Mouse (Mus musculus): ENCODE data around the gene Fxyd1. TPM values are rescaled to one million over a fixed set of nuclear protein-coding genes. Genes with fewer than 3 reads are reported as not detected.
A peak's percentile ranks its signal among the peaks of the same experiment; 100 is the strongest.

Fxyd1 gene
- polyA plus RNA-seq, 1 experiment from 2014 or later = 12.5 TPM

DNA sequence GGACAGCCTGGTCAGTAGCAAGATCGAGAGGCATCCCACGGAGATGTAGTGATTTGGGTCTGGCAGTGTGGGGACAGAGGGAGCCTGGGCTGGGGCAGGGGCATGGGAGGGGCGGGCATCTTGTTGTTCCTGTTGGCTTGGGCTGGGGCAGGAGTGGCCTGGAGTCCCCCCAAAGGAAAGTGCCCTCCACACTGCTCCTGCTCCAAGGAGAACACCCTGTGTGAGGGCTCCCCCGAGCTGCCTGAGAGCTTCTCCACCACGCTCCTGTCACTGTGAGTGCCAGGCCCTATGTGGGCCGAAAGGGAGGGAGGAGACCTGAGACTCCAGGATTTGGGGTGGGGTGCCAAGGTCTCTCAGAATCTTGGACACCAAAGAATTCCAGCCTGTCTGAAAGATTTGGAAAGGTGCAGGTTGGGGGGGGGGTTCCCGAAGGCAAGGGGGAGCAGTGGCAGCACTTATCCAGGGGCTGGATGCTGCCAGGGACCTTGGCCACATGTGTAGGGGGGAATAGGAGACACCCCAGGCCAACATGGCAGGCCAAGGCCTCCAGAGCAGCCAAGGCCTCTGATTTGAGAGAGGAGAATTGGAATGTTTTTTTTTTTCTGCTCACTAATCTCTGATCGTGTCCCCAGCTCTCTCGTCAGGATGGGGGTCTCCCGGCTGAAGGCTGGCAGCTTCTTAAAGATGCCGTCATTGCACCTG is 3.1 kb upstream of the Fxyd1 start:
- ATAC-seq (ENCODE audit: insufficient number of reproducible peaks, low FRiP score, low TSS enrichment, low read depth) = no peak
- no peak overlapping the region for H3K4me3 ChIP-seq (ENCODE audit: low read depth, low read length)
- H3K9me3 ChIP-seq (ENCODE audit: control insufficient read depth, low read length) = no peaks in the 10 kb centered on the region
- H3K4me1 ChIP-seq (ENCODE audit: control insufficient read depth, insufficient read depth, low read length) = peaks cover 5% of the 10 kb centered on the region
- H3K27ac ChIP-seq (replicated peaks; ENCODE audit: low read depth, low read length) = no peak overlapping the region
- no peaks in the 10 kb centered on the region for H3K36me3 ChIP-seq (ENCODE audit: control insufficient read depth, insufficient read depth, low read length)
- no peak overlapping the region for H3K9ac ChIP-seq (ENCODE audit: low read length)
- no peak for DNase-seq (ENCODE audit: low spot score)
- 69% methylated on average over 11 of the region's 11 CpGs for whole genome bisulfite sequencing
- no peaks in the 10 kb centered on the region for H3K27me3 ChIP-seq (ENCODE audit: control insufficient read depth, insufficient read depth, low read length)
- no peak overlapping the region for H3K4me2 ChIP-seq (ENCODE audit: low read depth, severe bottlenecking)

DNA sequence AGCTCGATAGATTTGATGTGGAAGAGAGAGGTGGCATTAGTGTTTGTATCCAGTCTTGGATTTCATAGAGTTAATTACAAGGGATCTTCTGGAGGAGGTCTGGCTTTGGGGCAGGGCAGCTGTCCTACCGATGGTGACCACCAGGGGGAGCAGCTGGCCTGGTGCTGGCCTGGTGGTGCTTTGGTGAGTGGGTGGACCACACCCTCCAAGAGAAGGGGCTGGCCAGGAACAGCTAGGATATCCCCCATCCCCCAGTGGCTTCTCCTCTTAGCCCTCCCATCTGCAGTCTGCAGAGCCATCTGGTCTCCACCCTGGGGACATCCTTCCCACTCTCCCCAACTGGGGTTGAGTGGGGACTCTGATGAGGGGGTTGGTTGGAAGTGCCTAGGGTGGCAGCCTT is 2.1 kb upstream of the Fxyd1 start, which contains the start of gene Lgi4:
Gene Lgi4 (plus strand): TSS at position 235 of the 400 bp plus-strand sequence.
- DNase-seq (ENCODE audit: low spot score) (peak; percentile 92), ATAC-seq (ENCODE audit: insufficient number of reproducible peaks, low FRiP score, low TSS enrichment, low read depth) (no peak)
- Histone ChIP-seq H3K27ac (replicated peaks; ENCODE audit: low read depth, low read length) (no peak within 1 kb of the TSS), H3K27me3 (ENCODE audit: control insufficient read depth, insufficient read depth, low read length) (peaks cover 6% of the 10 kb centered on the region; the same call in 1 of the 2 replicates), H3K36me3 (ENCODE audit: control insufficient read depth, insufficient read depth, low read length) (no peaks in the 10 kb centered on the region), H3K9me3 (ENCODE audit: control insufficient read depth, low read length) (no peaks in the 10 kb centered on the region), H3K4me2 (ENCODE audit: low read depth, severe bottlenecking) (no peak within 1 kb of the TSS), H3K4me3 (ENCODE audit: low read depth, low read length) (no peak within 1 kb of the TSS), H3K9ac (ENCODE audit: low read length) (no peak within 1 kb of the TSS), H3K4me1 (ENCODE audit: control insufficient read depth, insufficient read depth, low read length) (peaks cover 8% of the 10 kb centered on the region)
- WGBS = 0% methylated on average over 2 of the region's 2 CpGs

DNA sequence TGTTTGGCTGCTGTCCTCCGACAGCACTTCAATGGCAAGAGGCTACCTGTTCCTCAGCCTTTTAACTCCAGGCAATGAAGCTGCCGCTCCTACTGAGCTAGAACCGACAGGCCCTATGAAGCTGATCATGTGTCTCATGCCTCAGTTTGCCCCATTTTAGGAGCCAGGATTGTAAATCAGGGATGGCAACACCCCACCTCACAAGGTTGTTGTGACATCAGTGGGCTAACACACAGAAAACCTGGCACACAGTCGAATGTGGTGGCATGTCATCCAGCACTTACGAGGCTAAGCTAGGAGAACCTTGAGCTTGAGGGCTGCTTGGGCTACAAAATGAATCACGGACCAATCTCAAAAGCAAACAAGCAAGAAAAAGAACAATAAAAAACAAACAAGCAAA is 1.2 kb upstream of the Fxyd1 start:
- no peak overlapping the region for H3K4me3 ChIP-seq (ENCODE audit: low read depth, low read length)
- H3K36me3 ChIP-seq (ENCODE audit: control insufficient read depth, insufficient read depth, low read length) = no peaks in the 10 kb centered on the region
- H3K4me2 ChIP-seq (ENCODE audit: low read depth, severe bottlenecking) = no peak overlapping the region
- H3K4me1 ChIP-seq (ENCODE audit: control insufficient read depth, insufficient read depth, low read length) = peaks cover 8% of the 10 kb centered on the region
- no peak overlapping the region for H3K9ac ChIP-seq (ENCODE audit: low read length)
- 79% methylated on average over 6 of the region's 6 CpGs for WGBS
- peaks cover 13% of the 10 kb centered on the region for H3K27me3 ChIP-seq (ENCODE audit: control insufficient read depth, insufficient read depth, low read length)
- no peak overlapping the region for H3K27ac ChIP-seq (replicated peaks; ENCODE audit: low read depth, low read length)
- H3K9me3 ChIP-seq (ENCODE audit: control insufficient read depth, low read length) = no peaks in the 10 kb centered on the region
- no peak for DNase-seq (ENCODE audit: low spot score)
- ATAC-seq (ENCODE audit: insufficient number of reproducible peaks, low FRiP score, low TSS enrichment, low read depth) = no peak

DNA sequence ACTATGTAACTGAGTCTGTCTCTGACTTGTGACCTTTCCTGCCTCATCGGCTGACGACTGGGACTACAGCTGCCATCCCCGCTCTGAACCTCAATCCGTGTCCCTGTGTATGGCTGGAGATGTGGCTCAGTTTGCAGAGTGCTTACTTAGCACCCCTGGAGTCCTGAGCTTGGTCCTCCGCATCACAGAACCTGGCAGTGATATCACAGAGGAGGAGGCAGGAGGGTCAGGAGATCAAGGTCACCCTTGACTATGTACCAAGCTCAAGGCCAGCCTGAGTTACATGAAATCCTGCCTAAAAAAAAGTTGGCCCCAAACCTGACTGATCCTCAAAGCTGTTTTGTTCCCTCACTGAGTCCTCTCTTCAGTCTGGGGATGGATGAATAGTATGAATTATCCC is 731 bp upstream of the Fxyd1 start:
- no peak overlapping the region for H3K27ac ChIP-seq (replicated peaks; ENCODE audit: low read depth, low read length)
- WGBS = 59% methylated on average over 5 of the region's 5 CpGs

DNA sequence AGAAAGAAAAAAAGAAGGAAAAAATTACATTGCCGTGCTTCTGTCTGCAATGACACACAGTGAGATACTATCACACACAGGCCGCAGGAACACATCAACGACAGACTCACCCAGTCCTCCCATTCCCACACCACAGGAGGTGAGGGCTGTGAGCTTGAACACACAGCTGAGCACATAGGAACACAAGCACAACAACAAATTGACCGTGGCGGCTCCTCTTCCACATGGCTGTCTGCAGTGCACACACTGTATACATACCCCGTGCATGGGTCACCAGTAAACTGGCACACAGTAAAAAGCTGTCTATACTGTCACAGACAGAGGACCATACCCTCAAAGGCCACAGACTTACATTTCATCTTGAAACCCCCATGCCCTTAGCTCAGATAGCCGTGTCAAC is 551 bp downstream of the Fxyd1 start:
- Histone ChIP-seq H3K36me3 (ENCODE audit: control insufficient read depth, insufficient read depth, low read length) (no peaks in the 10 kb centered on the region), H3K9ac (ENCODE audit: low read length) (no peak overlapping the region), H3K27ac (replicated peaks; ENCODE audit: low read depth, low read length) (no peak overlapping the region), H3K27me3 (ENCODE audit: control insufficient read depth, insufficient read depth, low read length) (peaks cover 29% of the 10 kb centered on the region), H3K9me3 (ENCODE audit: control insufficient read depth, low read length) (no peaks in the 10 kb centered on the region), H3K4me1 (ENCODE audit: control insufficient read depth, insufficient read depth, low read length) (peaks cover 18% of the 10 kb centered on the region), H3K4me3 (ENCODE audit: low read depth, low read length) (no peak overlapping the region), H3K4me2 (ENCODE audit: low read depth, severe bottlenecking) (no peak overlapping the region)
- WGBS = 84% methylated on average over 7 of the region's 7 CpGs
- DNase-seq (ENCODE audit: low spot score) = no peak
- no peak for ATAC-seq (ENCODE audit: insufficient number of reproducible peaks, low FRiP score, low TSS enrichment, low read depth)

More for the DNA sequence above, 731 bp upstream of the Fxyd1 start:
- peaks cover 16% of the 10 kb centered on the region for H3K27me3 ChIP-seq (ENCODE audit: control insufficient read depth, insufficient read depth, low read length)
- ATAC-seq (ENCODE audit: insufficient number of reproducible peaks, low FRiP score, low TSS enrichment, low read depth) = no peak
- no peaks in the 10 kb centered on the region for H3K36me3 ChIP-seq (ENCODE audit: control insufficient read depth, insufficient read depth, low read length)
- no peak overlapping the region for H3K4me3 ChIP-seq (ENCODE audit: low read depth, low read length)
- DNase-seq (ENCODE audit: low spot score) = no peak
- H3K4me2 ChIP-seq (ENCODE audit: low read depth, severe bottlenecking) = no peak overlapping the region
- H3K9ac ChIP-seq (ENCODE audit: low read length) = no peak overlapping the region
- peaks cover 11% of the 10 kb centered on the region for H3K4me1 ChIP-seq (ENCODE audit: control insufficient read depth, insufficient read depth, low read length)
- H3K9me3 ChIP-seq (ENCODE audit: control insufficient read depth, low read length) = no peaks in the 10 kb centered on the region

DNA sequence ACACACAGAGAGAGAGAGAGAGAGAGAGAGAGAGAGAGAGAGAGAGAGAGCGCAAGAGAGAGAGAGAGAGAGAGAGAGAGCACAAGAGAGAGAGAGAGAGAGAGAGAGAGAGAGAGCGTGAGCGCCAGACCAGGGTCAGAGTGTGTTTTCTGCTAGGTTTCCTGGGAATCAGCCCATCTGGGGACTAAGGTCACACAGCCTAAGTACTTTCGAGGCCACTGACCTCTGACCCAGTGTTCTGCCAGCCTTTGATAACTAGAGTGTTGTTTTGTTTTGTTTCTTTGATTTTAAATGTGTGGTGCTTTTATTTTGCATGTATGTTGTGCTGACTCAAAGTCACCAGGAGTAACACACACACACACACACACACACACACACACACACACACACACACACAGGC is 1.1 kb downstream of the Fxyd1 start:
- peak overlapping the region; percentile 39; the same call in 1 of the 2 replicates for H3K4me2 ChIP-seq (ENCODE audit: low read depth, severe bottlenecking)
- H3K9ac ChIP-seq (ENCODE audit: low read length) = no peak overlapping the region
- no peaks in the 10 kb centered on the region for H3K36me3 ChIP-seq (ENCODE audit: control insufficient read depth, insufficient read depth, low read length)
- H3K27ac ChIP-seq (replicated peaks; ENCODE audit: low read depth, low read length) = no peak overlapping the region
- 23% methylated on average over 3 of the region's 4 CpGs for WGBS
- ATAC-seq (ENCODE audit: insufficient number of reproducible peaks, low FRiP score, low TSS enrichment, low read depth) = no peak
- no peaks in the 10 kb centered on the region for H3K9me3 ChIP-seq (ENCODE audit: control insufficient read depth, low read length)
- H3K4me3 ChIP-seq (ENCODE audit: low read depth, low read length) = no peak overlapping the region
- no peak for DNase-seq (ENCODE audit: low spot score)
- H3K4me1 ChIP-seq (ENCODE audit: control insufficient read depth, insufficient read depth, low read length) = peaks cover 24% of the 10 kb centered on the region
- peaks cover 35% of the 10 kb centered on the region for H3K27me3 ChIP-seq (ENCODE audit: control insufficient read depth, insufficient read depth, low read length)

DNA sequence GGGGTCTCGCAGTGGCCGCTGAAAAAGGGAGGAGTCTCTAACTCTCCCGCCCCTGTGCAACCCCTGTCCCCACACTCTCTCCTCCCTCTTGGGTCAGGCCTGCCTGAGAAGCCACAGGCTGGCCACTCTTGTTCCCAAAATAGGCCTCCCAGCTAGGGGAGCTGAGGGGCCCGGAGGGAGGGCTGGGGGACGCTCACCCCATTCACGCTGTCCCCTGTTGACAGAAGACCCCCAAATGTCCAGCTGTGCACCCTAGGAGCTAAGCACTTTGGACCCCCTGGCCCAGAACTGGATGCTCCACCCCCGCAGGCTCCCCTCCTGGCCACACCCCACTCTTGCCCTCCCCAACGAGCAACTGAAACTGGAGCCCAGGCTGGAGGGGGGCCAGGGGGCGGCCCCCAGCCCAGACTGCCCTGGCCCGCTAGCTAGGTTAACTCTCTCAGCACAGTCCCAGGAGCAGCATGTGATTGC is 1.6 kb downstream of the Fxyd1 start:
- no peaks in the 10 kb centered on the region for H3K36me3 ChIP-seq (ENCODE audit: control insufficient read depth, insufficient read depth, low read length)
- DNase-seq (ENCODE audit: low spot score) (peak; percentile 65), ATAC-seq (ENCODE audit: insufficient number of reproducible peaks, low FRiP score, low TSS enrichment, low read depth) (peak; percentile 74)
- H3K4me1 ChIP-seq (ENCODE audit: control insufficient read depth, insufficient read depth, low read length) = peaks cover 27% of the 10 kb centered on the region
- WGBS = 4% methylated on average over 10 of the region's 10 CpGs
- H3K27ac ChIP-seq (replicated peaks; ENCODE audit: low read depth, low read length) = 0 out of 2 replicates have a peak overlapping the region, but pooled peaks have one; percentile 14
- H3K4me2 ChIP-seq (ENCODE audit: low read depth, severe bottlenecking) = peak overlapping the region; percentile 39; the same call in 1 of the 2 replicates
- H3K9me3 ChIP-seq (ENCODE audit: control insufficient read depth, low read length) = no peaks in the 10 kb centered on the region
- peaks cover 40% of the 10 kb centered on the region for H3K27me3 ChIP-seq (ENCODE audit: control insufficient read depth, insufficient read depth, low read length)
- peak overlapping the region; percentile 22; the same call in 1 of the 2 replicates for H3K9ac ChIP-seq (ENCODE audit: low read length)
- H3K4me3 ChIP-seq (ENCODE audit: low read depth, low read length) = no peak overlapping the region

DNA sequence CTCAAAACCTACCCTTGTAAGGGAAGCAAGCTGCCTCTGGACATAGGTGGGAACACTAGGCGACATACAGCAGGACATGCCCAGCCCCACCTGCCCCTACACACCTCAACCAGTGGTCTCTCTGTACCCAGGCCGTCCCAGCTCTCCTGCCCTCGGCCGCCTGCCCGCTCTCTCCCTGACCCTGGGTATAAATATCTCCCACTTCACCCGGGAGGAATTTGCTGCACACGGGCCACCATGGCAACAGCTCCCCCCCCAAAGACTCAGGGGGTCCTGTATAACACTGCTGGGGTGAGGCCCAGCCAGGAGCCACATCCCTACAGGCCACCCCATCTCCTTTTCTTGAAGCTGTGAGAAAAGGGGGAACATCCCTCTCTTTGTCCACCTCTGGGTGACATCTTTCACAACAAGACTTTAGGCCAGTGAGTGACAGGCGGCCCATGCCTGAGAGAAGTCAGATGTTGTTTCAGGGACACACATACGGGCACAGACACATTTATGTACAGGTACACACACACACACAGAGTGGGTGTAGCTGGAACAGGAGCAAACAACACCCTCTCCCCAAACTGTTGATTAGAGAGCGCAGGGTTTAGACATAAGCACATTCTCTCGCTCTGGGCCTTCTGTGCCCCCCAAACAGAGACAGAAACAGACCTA is 2.2 kb downstream of the Fxyd1 start:
- no peaks in the 10 kb centered on the region for H3K36me3 ChIP-seq (ENCODE audit: control insufficient read depth, insufficient read depth, low read length)
- no peak overlapping the region for H3K4me3 ChIP-seq (ENCODE audit: low read depth, low read length)
- peaks cover 27% of the 10 kb centered on the region for H3K4me1 ChIP-seq (ENCODE audit: control insufficient read depth, insufficient read depth, low read length)
- DNase-seq (ENCODE audit: low spot score) = no peak
- no peak for ATAC-seq (ENCODE audit: insufficient number of reproducible peaks, low FRiP score, low TSS enrichment, low read depth)
- no peak overlapping the region for H3K9ac ChIP-seq (ENCODE audit: low read length)
- no peaks in the 10 kb centered on the region for H3K9me3 ChIP-seq (ENCODE audit: control insufficient read depth, low read length)
- no peak overlapping the region for H3K27ac ChIP-seq (replicated peaks; ENCODE audit: low read depth, low read length)
- WGBS = 61% methylated on average over 11 of the region's 11 CpGs
- peaks cover 45% of the 10 kb centered on the region for H3K27me3 ChIP-seq (ENCODE audit: control insufficient read depth, insufficient read depth, low read length)
- H3K4me2 ChIP-seq (ENCODE audit: low read depth, severe bottlenecking) = peak overlapping the region; percentile 39; the same call in 1 of the 2 replicates

All from limb, embryonic 11.5 days (tissue).